Mouse (Mus musculus) mature B cell (primary cell): ENCODE measurements around the gene Itgax.
"Not testable (repeated sequence)": the region's sequence is repeated elsewhere in the genome, so short reads cannot be mapped to it uniquely, and the experiment has no call there.

Experiments
- in situ Hi-C: fragments of 300-500 bp; cut with MboI; formaldehyde crosslinking; loops from 2 replicates; pipeline ENCODE4 v1.14.3; 2019

The Itgax gene

DNA sequence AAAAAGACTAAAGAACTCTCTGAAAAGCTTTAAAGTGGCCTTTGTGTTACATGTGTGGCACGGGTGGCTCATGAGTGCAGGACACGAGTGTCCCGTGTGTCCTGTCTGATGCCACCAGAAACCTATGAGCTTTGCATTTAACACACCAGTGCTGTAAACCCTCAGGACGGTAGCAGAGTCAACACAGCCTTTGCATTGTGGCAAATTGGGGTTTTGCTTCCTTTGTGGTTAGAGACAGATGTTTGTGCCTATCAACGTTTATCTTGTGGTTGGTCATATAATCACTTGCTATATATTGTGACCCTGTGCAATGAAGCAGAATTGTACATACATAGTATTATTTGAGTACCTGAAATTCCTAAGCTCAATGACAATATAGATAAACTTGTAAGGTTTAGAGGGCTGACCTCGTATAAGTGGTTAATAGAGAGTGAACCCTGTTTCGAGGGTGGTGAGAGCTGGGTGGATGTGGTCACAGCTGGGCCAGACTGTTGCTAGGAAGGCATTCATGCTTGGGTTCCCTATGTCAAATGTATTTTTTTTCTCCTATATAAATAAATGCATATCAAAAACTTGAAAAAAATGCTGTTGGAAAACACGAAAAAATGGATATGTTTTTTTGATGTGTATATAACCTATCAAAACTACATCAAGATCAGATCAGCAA, 29.5 kb downstream of the Itgax start:
- in situ Hi-C loops = not testable (repeated sequence)

DNA sequence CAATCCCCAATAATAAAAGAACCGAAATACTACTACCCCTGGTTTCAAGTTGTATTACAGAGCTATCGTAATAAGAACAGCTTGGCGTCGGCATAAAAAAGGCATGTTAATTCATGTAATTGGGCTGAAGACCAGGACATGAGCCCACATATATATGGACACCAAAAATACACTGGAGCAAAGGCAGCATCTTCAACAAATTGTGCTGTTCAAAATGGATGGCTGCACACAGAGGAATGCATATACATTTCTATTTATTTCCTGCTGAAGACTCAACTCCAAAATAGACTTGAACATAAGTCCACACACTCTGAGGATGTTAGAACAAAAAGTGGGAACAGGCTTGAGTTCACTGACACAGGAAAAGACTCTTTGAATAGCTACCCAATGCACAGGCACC, 34.7 kb downstream of the Itgax start:
- in situ Hi-C loops = no loop called here

DNA sequence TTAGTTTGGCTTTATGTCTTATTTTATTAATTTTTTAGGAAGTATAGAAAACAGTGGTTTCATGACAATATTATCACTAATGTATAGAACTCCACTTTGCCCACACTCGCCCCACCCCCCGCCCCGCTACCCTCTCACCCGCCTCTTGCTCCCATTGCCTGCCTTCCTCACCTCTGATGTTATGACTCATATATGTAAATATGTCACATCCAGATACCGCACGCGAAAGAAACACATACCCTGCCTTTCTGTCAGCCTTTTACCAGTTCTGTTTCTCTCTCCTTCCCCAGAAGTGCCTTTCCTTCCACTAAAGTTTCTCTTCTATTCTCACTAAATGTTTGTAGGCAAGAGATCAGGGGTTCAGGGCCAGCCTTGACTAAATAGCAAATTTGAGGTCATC, 37.0 kb downstream of the Itgax start:
- in situ Hi-C loops = no loop called here

GRCm38 (mm10) chr7:128169996-128170395, 40.6 kb downstream of the Itgax start:
- in situ Hi-C loops = no loop called here

GRCm38 (mm10) chr7:128178385-128178784, 49.0 kb downstream of the Itgax start:
- in situ Hi-C loops = no loop called here

DNA sequence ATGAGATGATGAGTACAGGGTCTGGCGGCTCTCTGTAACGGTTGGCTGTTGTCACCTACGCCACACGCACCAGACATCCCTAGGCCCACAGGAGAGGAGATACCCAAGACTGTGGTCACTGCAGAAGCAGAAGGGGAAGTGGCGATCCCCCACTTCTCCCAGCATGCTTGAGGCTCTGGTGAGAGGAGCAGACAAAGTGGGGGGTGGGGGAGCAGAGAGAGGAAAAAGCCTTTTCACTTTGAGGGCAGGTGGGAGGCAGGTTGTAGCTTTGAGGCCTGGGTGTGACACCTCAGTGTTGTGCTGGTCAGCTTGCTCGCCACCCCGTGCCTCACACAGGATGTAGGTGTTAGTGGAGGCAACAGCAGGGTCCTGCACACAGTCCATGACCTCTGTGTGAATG, 50.8 kb downstream of the Itgax start:
- in situ Hi-C loops = no loop called here

DNA sequence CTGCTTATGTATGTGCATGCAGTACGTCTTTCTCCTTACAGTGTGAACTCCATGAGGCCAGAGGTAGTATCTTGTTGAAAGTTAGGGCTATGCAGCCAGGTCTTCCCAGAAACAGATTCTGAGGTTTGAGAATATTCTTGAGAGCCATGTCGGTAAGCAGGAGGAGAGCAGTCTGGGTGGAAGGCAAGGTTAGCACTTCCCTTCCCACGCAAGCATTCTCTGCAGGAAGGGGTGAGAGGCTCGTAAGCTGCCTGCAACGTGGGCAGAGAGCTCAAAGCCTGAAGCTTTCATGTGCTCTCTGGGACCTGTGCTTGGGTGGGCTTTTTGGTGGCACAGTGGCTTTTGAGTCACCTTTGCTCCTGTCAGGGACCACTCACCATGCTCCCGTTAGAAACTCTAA, 51.2 kb downstream of the Itgax start:
- in situ Hi-C loops = no loop called here

- in situ Hi-C loops = no loop called here
Measured at GRCm38 (mm10) chr7:128181691-128182090, 52.3 kb downstream of the Itgax start.
